Comparison of ENCODE assay signal across 8 mouse cellular contexts in the genomic region with DNA sequence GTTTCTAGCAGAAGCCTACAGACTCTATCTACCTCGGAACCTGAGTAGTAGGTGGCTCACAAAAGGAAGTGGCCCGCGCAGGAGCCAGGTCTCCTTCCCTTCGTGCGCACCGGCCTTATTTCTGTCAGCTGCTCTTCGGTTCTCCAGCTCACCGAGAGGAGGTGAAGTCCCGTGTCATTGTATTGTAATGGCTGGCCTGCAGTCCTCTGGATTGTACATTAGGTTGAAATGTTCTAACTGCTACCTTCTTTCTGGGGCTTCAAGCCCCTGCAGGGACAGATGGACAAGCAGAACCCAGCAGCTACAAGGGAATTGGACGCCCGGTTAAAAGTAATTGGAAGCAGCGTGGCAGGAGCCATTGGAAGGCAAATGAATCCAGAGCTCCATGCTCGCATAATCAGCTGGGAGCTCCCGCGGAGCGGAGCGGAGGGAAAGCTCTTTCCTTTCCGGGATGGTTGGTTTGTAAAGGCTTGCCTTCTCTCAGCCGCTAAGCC.
DNase-seq lines count a peak whose midpoint lies in the region; ATAC-seq lines count a peak whose summit lies in the region.

No protein-coding gene starts in this region.

- peak overlapping the region; percentile 8 for H3K4me2 ChIP-seq in liver, embryonic 11.5 days
- H3K4me2 ChIP-seq in heart, embryonic 14.5 days (ENCODE audit: low read length), result peak overlapping the region; percentile 61
- peak overlapping the region; percentile 62 for H3K4me2 ChIP-seq in kidney, embryonic 15.5 days

- peaks cover 30% of the 10 kb centered on the region for H3K27me3 ChIP-seq in liver, embryonic 11.5 days (replicated peaks; ENCODE audit: control insufficient read depth, insufficient read depth, low read length)
- H3K27me3 ChIP-seq in heart, embryonic 14.5 days (ENCODE audit: control insufficient read depth, insufficient read depth, low read length), result peaks cover 25% of the 10 kb centered on the region
- H3K27me3 ChIP-seq in kidney, embryonic 15.5 days, result peaks cover 48% of the 10 kb centered on the region

- WGBS in liver, embryonic 11.5 days, result 4% methylated on average over 19 of the region's 19 CpGs
- 1% methylated on average over 19 of the region's 19 CpGs for WGBS in heart, embryonic 14.5 days
- 1% methylated on average over 19 of the region's 19 CpGs for WGBS in kidney, embryonic 15.5 days

- H3K9ac ChIP-seq in liver, embryonic 11.5 days (ENCODE audit: low read depth, low read length), result no peak overlapping the region
- peak overlapping the region; percentile 38 for H3K9ac ChIP-seq in heart, embryonic 14.5 days (ENCODE audit: low read length)
- no peak overlapping the region for H3K9ac ChIP-seq in kidney, embryonic 15.5 days

- peak; percentile 36 for DNase-seq in liver, embryonic 11.5 days (ENCODE audit: low spot score)
- DNase-seq in liver, result no peak
- peak; percentile 72 to 84 for DNase-seq in cerebellum, postnatal 10 days
- peak; percentile 63 for DNase-seq in neural tube, embryonic 10.5 days (ENCODE audit: extremely low spot score, low spot score)
- DNase-seq in thymus, postnatal 0 days (ENCODE audit: low spot score), result no peak
- no peak for DNase-seq in frontal cortex, postnatal 36 days (ENCODE audit: low spot score in 2 of 2)

- no peaks in the 10 kb centered on the region for H3K9me3 ChIP-seq in liver, embryonic 11.5 days (ENCODE audit: control insufficient read depth, low read length)
- H3K9me3 ChIP-seq in heart, embryonic 14.5 days (ENCODE audit: control insufficient read depth, low read length), result no peaks in the 10 kb centered on the region
- no peaks in the 10 kb centered on the region for H3K9me3 ChIP-seq in kidney, embryonic 15.5 days (replicated peaks)

- no peaks in the 10 kb centered on the region for H3K36me3 ChIP-seq in liver, embryonic 11.5 days (ENCODE audit: control insufficient read depth, insufficient read depth, low read length)
- H3K36me3 ChIP-seq in heart, embryonic 14.5 days (ENCODE audit: control insufficient read depth, insufficient read depth, low read length), result no peaks in the 10 kb centered on the region
- H3K36me3 ChIP-seq in kidney, embryonic 15.5 days, result no peaks in the 10 kb centered on the region

- no peak for ATAC-seq in liver, embryonic 11.5 days (replicated peaks; ENCODE audit: low FRiP score)
- no peak for ATAC-seq in heart, embryonic 14.5 days (ENCODE audit: insufficient number of reproducible peaks, insufficient read depth, low FRiP score, low read depth)
- ATAC-seq in kidney, embryonic 15.5 days (replicated peaks; ENCODE audit: low FRiP score), result no peak

- H3K4me3 ChIP-seq in liver, embryonic 11.5 days (ENCODE audit: low read depth, low read length), result no peak overlapping the region
- H3K4me3 ChIP-seq in heart, embryonic 14.5 days (ENCODE audit: control insufficient read depth in 1 of 2, insufficient read depth in 1 of 2, low read depth in 1 of 2, low read length in 2 of 2), result peak overlapping the region; percentile 25 to 37
- H3K4me3 ChIP-seq in kidney, embryonic 15.5 days (replicated peaks), result peak overlapping the region; percentile 33

- no peak overlapping the region for H3K27ac ChIP-seq in liver, embryonic 11.5 days (ENCODE audit: low read depth, low read length)
- H3K27ac ChIP-seq in heart, embryonic 14.5 days (replicated peaks in 1 of 2; ENCODE audit: control insufficient read depth in 1 of 2, insufficient read depth in 1 of 2, low read depth in 2 of 2, low read length in 2 of 2), result no peak overlapping the region
- no peak overlapping the region for H3K27ac ChIP-seq in kidney, embryonic 15.5 days

- no peaks in the 10 kb centered on the region for H3K4me1 ChIP-seq in liver, embryonic 11.5 days (replicated peaks; ENCODE audit: control insufficient read depth, insufficient read depth, low read length)
- H3K4me1 ChIP-seq in heart, embryonic 14.5 days (ENCODE audit: control insufficient read depth in 2 of 2, insufficient read depth in 2 of 2, low read length in 2 of 2), result peaks cover 0 to 3% of the 10 kb centered on the region in 2 experiments; a peak in 2 of 4 replicates
- H3K4me1 ChIP-seq in kidney, embryonic 15.5 days, result peaks cover 13% of the 10 kb centered on the region

Comparison
In these comparisons a context has a peak if more than half of its experiments do, and no peak if none do; other contexts are left out.
1. DNase-seq: peak in liver, embryonic 11.5 days (single experiment), cerebellum, postnatal 10 days (2 of 2) and neural tube, embryonic 10.5 days (single experiment); none in liver (single experiment), thymus, postnatal 0 days (single experiment) and frontal cortex, postnatal 36 days (0 of 2).
2. H3K4me2 ChIP-seq: peak in every context shown above with its lines; median percentile 62 in kidney, embryonic 15.5 days; 61 in heart, embryonic 14.5 days; 8 in liver, embryonic 11.5 days.